Mouse (Mus musculus) frontal cortex, postnatal 10 days (tissue): ENCODE measurements around the gene Cib1.
A peak's percentile ranks its signal among the peaks of the same experiment; 100 is the strongest.

Experiments
- DNase-seq, 2 experiments: peaks; one replicate each; pipeline ENCODE4 v3.0.0; 2022; ENCODE audit warnings: low spot score in 2 of 2, mixed read lengths in 1 of 2

Cib1 gene

GRCm38 (mm10) chr7:80233799-80234198 lies 1.2 kb upstream of the Cib1 start:
- no peak for DNase-seq

DNA sequence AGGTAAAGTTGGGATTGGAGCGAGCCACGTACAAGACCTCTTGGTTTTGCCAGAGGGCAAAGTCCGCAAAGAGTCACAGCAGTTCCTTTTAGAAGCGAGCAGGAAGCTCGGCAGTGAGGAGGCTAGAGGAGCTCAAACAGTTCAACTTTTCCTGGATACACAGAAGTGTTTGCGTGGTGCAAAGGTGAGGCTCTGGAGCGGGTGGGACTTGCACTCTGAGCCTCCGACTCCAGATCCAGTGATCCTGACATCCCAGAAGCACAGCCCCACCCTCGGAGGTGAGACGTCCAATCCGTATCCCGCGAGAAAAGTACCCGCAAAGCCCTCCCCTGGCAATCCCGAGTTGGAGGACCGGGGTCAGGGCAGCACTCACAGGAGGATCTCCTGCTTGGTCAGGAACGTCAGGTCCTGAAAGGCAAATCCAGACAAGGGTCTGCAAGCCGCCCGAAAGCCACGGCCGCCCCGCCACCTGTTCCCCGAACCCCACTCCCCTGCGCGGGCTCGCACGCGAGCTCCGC lies 583 bp downstream of the Cib1 start:
- no peak for DNase-seq

DNA sequence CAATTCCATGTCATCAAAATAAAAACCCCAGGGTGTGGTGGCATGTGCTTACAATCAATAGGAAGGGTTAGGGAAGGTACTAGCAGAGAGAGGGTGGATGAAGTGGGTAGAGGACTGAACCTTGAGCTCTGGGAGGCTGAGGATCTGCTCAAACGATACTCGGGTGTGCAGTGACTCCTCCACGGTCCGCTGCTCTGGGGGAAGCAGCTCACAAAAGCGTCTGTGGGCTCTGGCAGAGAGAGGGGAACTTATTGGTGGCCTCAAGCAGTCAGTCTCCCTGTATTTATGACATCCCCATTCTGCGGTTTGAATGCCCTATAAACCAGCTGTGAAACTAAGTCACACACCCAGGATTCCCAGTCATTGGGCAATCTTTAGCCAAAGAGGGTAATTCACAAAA lies 2.4 kb downstream of the Cib1 start:
- no peak for DNase-seq

DNA sequence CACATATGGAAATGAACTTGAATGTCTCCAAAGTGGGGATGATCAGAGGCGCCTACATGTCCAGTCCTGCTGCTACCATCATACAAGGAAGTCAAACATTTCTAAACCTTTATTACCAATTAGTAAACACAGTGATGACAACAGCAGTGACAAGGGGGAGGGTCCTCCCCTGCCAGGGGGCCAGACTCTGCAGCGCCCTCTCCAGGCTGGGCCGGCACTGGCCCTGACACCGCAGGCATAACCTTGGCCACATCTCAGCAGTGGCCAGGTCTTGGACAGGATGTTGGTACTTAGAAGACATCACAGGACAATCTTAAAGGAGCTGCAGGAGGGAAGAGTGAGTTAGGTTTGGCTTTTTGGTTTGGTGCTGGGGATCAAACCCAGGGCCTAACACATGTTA lies 5.5 kb downstream of the Cib1 start:
- no peak for DNase-seq

DNA sequence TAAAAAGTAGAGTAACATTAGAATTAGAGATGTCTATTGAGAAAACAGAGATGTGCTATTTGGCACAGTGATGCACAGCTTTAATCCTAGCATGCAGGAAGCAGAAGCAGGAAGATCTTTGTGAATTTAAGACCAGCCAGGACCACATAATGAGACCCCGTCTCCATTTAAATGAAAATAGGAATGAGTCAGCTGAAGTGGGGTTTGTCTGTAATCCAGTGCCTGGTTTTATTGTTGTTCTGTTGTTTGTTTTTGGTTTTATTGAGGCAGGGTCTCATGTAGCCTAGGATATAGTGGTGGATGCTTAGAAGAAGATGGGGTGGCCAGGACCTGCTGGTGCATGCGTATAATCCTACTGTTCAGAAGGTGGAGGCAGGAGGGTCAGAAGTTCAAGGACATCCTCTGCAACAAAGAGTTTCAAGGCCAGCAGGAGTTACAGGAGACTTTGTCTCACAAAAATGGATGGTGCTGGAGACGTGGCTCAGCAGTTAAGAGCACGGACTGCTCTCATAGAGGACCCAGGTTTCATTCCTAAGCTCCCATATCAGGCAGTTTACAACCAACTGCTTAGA lies 11.3 kb downstream of the Cib1 start:
- DNase-seq: no peak

- DNase-seq: no peak
These were observed 12.3 kb downstream of the Cib1 start for GRCm38 (mm10) chr7:80220237-80220797.

DNA sequence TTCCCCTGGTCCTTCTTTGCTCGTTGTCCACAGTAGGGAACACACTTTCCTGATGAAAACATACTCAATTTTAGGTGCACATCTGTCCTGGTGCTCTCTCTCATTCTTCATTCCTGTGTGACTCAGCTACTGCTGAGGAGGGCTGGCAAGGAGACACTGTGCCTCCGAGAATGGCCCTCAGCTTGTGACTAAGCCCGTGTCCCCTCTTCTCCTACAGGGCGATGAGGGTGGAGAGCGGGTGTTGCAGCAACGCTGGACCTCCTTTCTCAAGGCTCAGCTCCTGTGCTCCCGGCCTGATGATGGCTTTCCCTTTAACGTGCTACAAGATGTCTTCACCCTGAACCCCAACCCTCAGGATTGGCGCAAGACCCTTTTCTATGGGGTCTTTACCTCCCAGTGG lies 13.9 kb downstream of the Cib1 start:
- no peak for DNase-seq

GRCm38 (mm10) chr7:80216566-80216965 lies 16.0 kb downstream of the Cib1 start:
- peak in 1 of 2 experiments; percentile 47 for DNase-seq

DNA sequence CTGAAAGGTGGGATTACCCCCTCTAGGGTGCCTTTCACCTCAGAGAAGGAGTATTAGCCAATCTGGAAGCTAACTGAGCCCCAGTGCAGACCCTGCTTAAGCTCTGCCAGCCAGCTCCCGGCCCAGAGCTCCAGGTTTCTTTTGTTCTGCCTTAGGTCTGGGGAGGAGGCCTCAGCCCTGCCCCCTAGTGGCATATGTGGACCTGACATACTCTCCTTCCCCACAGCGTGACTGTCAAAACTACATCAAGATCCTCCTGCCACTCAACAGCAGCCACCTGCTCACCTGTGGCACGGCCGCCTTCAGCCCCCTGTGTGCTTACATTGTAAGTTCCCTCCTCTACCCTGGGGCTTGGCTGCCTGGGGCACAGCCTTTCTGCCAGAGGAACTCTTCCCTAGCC lies 17.2 kb downstream of the Cib1 start:
- peak in 1 of 2 experiments; percentile 71 for DNase-seq

GRCm38 (mm10) chr7:80214459-80214858 lies 18.2 kb downstream of the Cib1 start:
- DNase-seq: no peak

DNA sequence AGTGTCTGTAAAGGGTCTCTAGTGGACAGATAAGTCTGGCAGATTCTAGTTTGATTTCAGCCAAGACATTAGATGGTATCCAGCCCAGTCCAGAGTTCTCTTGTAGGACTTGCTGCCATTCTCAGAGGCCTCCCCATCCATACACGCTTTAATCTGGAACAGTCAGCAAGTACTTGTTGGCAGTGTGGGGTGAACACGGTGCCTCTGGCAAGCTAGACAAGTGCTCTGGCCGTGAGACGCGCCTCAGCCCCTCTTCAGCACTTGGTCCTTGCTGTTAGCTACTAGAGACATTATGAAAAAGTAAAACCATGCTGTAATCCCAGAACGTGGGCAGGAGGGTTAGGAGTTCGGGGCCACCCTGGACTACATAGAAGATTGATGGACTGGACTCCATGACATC lies 19.0 kb downstream of the Cib1 start:
- DNase-seq: no peak

- no peak for DNase-seq
These were observed 21.6 kb downstream of the Cib1 start for GRCm38 (mm10) chr7:80210982-80211381.

GRCm38 (mm10) chr7:80209669-80210068 lies 22.9 kb downstream of the Cib1 start:
- DNase-seq: no peak

GRCm38 (mm10) chr7:80208738-80209430 lies 23.7 kb downstream of the Cib1 start:
- no peak for DNase-seq

GRCm38 (mm10) chr7:80208026-80208642 lies 24.5 kb downstream of the Cib1 start:
- DNase-seq: no peak

DNA sequence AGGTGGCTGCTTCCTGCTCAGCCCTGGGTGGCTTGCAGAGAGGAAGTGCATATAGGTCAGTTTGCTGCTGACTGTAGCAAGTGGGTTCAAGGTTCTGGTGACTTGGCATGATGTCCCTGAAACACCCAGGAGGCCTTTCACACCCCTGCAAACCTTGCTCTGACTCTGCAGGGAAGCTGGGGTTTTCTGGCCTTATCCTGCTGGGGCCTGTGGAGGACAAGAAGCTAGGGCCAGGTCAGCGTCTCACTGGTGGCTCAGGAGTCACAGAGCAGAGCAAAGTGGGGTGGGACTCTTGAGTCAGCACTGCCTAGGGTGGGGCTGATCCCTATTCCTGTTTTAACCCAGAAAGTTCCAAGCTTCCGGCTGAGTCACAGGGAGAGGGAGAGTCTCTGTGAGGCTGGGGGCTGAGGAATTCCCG lies 25.3 kb downstream of the Cib1 start:
- no peak for DNase-seq

GRCm38 (mm10) chr7:80205705-80206589 lies 26.7 kb downstream of the Cib1 start:
- DNase-seq: no peak

DNA sequence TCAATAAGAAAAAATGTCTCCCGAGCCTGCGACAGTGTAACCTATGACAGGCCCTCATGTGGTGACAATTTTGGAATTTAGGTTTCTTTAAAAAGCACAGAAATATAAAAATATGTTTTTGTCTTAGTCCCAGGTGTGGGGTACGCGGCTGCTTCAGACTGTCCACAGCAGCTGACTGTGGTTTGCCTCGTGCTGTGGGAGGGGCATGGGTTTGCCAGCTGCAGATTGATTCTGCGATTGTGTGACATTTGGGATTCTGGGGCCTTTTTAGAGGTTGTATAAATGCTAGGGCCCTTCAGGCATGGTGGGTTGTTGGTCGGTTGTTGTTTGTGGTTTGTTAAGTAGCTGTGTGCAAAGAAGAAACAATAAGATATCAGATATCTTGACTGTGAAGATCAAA lies 27.7 kb downstream of the Cib1 start:
- no peak for DNase-seq

- DNase-seq: no peak
These were observed 28.3 kb downstream of the Cib1 start for GRCm38 (mm10) chr7:80204362-80204761.

GRCm38 (mm10) chr7:80203638-80204096 lies 28.9 kb downstream of the Cib1 start:
- DNase-seq: no peak

GRCm38 (mm10) chr7:80202961-80203360 lies 29.7 kb downstream of the Cib1 start:
- no peak for DNase-seq
